In genomic region chr19:56562433-56563138, GRCm38 (mm10) we compare ENCODE assay signal across 12 mouse cellular contexts.
"Had no signal": no experiment of that assay in that cellular context is flagged by ENCODE, and none has a peak within 500 bp of the region (broad histone marks: within the 10 kb centered on the region; RNA-seq: fewer than 3 reads in every experiment).

No protein-coding gene starts in this region.

- H3K4me2 ChIP-seq: limb, embryonic 15.5 days; lung, embryonic 15.5 days; midbrain, embryonic 13.5 days; neural tube, embryonic 12.5 days had no signal

- H3K27me3 ChIP-seq: limb, embryonic 15.5 days; lung, embryonic 15.5 days; midbrain, embryonic 13.5 days; neural tube, embryonic 12.5 days had no signal

- H3K27ac ChIP-seq: hindbrain, postnatal 0 days; kidney, postnatal 0 days; limb, embryonic 15.5 days; lung, embryonic 15.5 days; midbrain, embryonic 13.5 days; neural tube, embryonic 12.5 days had no signal

- H3K4me1 ChIP-seq: limb, embryonic 15.5 days; lung, embryonic 15.5 days had no signal

- H3K4me3 ChIP-seq: limb, embryonic 15.5 days; lung, embryonic 15.5 days; midbrain, embryonic 13.5 days; neural tube, embryonic 12.5 days had no signal

- DNase-seq: kidney, adult 11 months; kidney, adult 9 months; kidney, postnatal 4 days; lung, postnatal 14 days; right cerebral cortex, postnatal 14 days; thymus, postnatal 4 days had no signal

- H3K9me3 ChIP-seq: limb, embryonic 15.5 days; lung, embryonic 15.5 days; midbrain, embryonic 13.5 days; neural tube, embryonic 12.5 days had no signal

- H3K9ac ChIP-seq: limb, embryonic 15.5 days; lung, embryonic 15.5 days; midbrain, embryonic 13.5 days; neural tube, embryonic 12.5 days had no signal

- ATAC-seq: hindbrain, postnatal 0 days; midbrain, embryonic 13.5 days had no signal
